Mouse (Mus musculus) layer of hippocampus, postnatal 25 days (tissue): Measurements from ENCODE around the gene Rbpj. TPM values are rescaled to one million over a fixed set of nuclear protein-coding genes. Genes with fewer than 3 reads are reported as not detected.

Experiments used
- DNase-seq, 2 experiments: peaks; one replicate each; pipeline ENCODE4 v3.0.0; 2022; ENCODE audit warnings: mixed read lengths in 2 of 2, low spot score in 1 of 2; ENCODE audit errors: extremely low spot score in 1 of 2
- total RNA-seq, 2 experiments: library from RNA; stranded (reverse); gene quantifications; 2 replicates each; pipeline ENCODE4 v1.2.3; 2021

Gene Rbpj
- total RNA-seq, 2 experiments from 2014 or later, result 21.7 to 22.0 TPM

GRCm38 (mm10) chr5:53507371-53507770 is 41.4 kb downstream of the Rbpj start:
- DNase-seq, result no peak

GRCm38 (mm10) chr5:53509465-53509864 is 43.5 kb downstream of the Rbpj start:
- no peak for DNase-seq

GRCm38 (mm10) chr5:53509927-53510326 is 44.0 kb downstream of the Rbpj start:
- DNase-seq, result no peak

GRCm38 (mm10) chr5:53511426-53511825 is 45.5 kb downstream of the Rbpj start:
- no peak for DNase-seq

GRCm38 (mm10) chr5:53514959-53515612 is 49.1 kb downstream of the Rbpj start:
- DNase-seq, result no peak

GRCm38 (mm10) chr5:53516482-53516881 is 50.5 kb downstream of the Rbpj start:
- DNase-seq, result no peak

- DNase-seq, result no peak
Observed at GRCm38 (mm10) chr5:53517802-53518201, 51.9 kb downstream of the Rbpj start.

GRCm38 (mm10) chr5:53519131-53519530 is 53.2 kb downstream of the Rbpj start:
- no peak for DNase-seq

GRCm38 (mm10) chr5:53519998-53520577 is 54.1 kb downstream of the Rbpj start:
- no peak for DNase-seq

- DNase-seq, result peak in 1 of 2 experiments; percentile 42
Observed at GRCm38 (mm10) chr5:53523046-53523445, 57.1 kb downstream of the Rbpj start.

- no peak for DNase-seq
Observed at GRCm38 (mm10) chr5:53524162-53524561, 58.2 kb downstream of the Rbpj start.

GRCm38 (mm10) chr5:53524831-53525230 is 58.9 kb downstream of the Rbpj start:
- no peak for DNase-seq

GRCm38 (mm10) chr5:53525305-53526069 is 59.5 kb downstream of the Rbpj start:
- peak; percentile 40 to 52 for DNase-seq

GRCm38 (mm10) chr5:53526070-53526430 is 60.1 kb downstream of the Rbpj start:
- DNase-seq, result peak in 1 of 2 experiments; percentile 11

GRCm38 (mm10) chr5:53529846-53530245 is 63.9 kb downstream of the Rbpj start:
- DNase-seq, result no peak

- DNase-seq, result no peak
Observed at GRCm38 (mm10) chr5:53535096-53535495, 69.1 kb downstream of the Rbpj start.

GRCm38 (mm10) chr5:53536635-53537554 is 70.9 kb downstream of the Rbpj start:
- no peak for DNase-seq

- DNase-seq, result no peak
Observed at GRCm38 (mm10) chr5:53539860-53540633, 74.1 kb downstream of the Rbpj start.

- DNase-seq, result no peak
Observed at GRCm38 (mm10) chr5:53542073-53542472, 76.1 kb downstream of the Rbpj start.

- DNase-seq, result no peak
Observed at GRCm38 (mm10) chr5:53543399-53543798, 77.4 kb downstream of the Rbpj start.
